Mouse (Mus musculus): ENCODE measurements at regions not wholly inside any gene's neighbourhood (a gene's known extent, or its start where the extent isn't known, plus 50 kb on each side); places are given as distances from the start of the nearest gene placed in this dataset.

DNA sequence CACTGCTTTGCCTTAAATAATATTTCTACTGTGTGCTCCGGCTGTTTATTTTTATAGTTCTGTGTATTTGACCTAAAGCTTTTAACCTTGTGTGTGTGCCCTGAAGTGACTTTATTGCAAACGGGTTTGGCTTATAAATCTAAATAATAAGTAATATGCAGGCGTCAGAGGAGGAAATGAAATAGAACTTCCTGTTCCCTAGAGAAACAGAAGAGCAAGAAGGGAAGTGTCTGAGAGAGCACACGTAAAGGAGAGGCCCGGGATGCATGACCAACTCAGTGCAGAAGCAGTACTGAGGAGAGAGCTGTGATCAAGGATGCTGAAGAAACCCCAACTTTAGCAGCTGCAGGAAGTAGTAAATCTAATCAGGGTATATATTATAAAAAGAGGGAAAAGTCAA, 176.4 kb downstream of the Trib2 start:
- no peak for TF ChIP-seq ZC3H11A (IDR thresholded peaks at IDR 0.05; ENCODE audit: borderline replicate concordance, low read depth, low read length)
- TF ChIP-seq MAFK (IDR thresholded peaks at IDR 0.05; ENCODE audit: insufficient read depth, low read depth, low read length): no peak
- TF ChIP-seq HCFC1 (IDR thresholded peaks at IDR 0.05; ENCODE audit: borderline replicate concordance, insufficient read depth, low read length): no peak
- TF ChIP-seq CHD2 (IDR thresholded peaks at IDR 0.05; ENCODE audit: low read depth, low read length): no peak
